Mouse (Mus musculus) kidney, embryonic 15.5 days (tissue): ENCODE data around the gene Habp4. TPM values are rescaled to one million over a fixed set of nuclear protein-coding genes. Genes with fewer than 3 reads are reported as not detected.
A peak's percentile ranks its signal among the peaks of the same experiment; 100 is the strongest.

Experiments used
- ATAC-seq: fragments of 200-750 bp; cut with Nextera tagmentation; replicated peaks from 2 replicates; pipeline ENCODE4 v1.8.0; 2017; ENCODE audit warnings: moderate TSS enrichment; ENCODE audit not compliant: low FRiP score
- H3K27ac ChIP-seq: fragments of 300-500 bp; sonication (generic); 2 replicates; pipeline ENCODE4 v1.5.1; 2015; ENCODE audit warnings: mild to moderate bottlenecking, inconsistent platforms
- H3K27me3 ChIP-seq: fragments of 300-500 bp; sonication (generic); 2 replicates; pipeline ENCODE4 v1.6.1; 2015; ENCODE audit warnings: inconsistent platforms
- H3K36me3 ChIP-seq: fragments of 300-500 bp; sonication (generic); 2 replicates; pipeline ENCODE4 v1.6.1; 2015; ENCODE audit warnings: inconsistent platforms
- H3K4me1 ChIP-seq: fragments of 300-500 bp; sonication (generic); 2 replicates; pipeline ENCODE4 v1.6.1; 2015; ENCODE audit warnings: inconsistent platforms
- H3K4me2 ChIP-seq: fragments of 300-500 bp; sonication (generic); 2 replicates; pipeline ENCODE4 v1.6.1; 2015; ENCODE audit warnings: moderate library complexity, mild to moderate bottlenecking, inconsistent platforms
- H3K4me3 ChIP-seq: fragments of 300-500 bp; sonication (generic); replicated peaks from 2 replicates; pipeline ENCODE4 v1.5.1; 2015; ENCODE audit warnings: mild to moderate bottlenecking, inconsistent platforms
- H3K9ac ChIP-seq: fragments of 300-500 bp; sonication (generic); 2 replicates; pipeline ENCODE4 v1.6.1; 2015; ENCODE audit warnings: mild to moderate bottlenecking, inconsistent platforms
- H3K9me3 ChIP-seq: fragments of 300-500 bp; sonication (generic); replicated peaks from 2 replicates; pipeline ENCODE4 v1.6.1; 2016; ENCODE audit warnings: inconsistent platforms
- WGBS: fragments of 180-500 bp; shearing (Covaris S2); methylation state at CpG from one replicate; pipeline ENCODE4 v1.1.7; 2015; ENCODE audit warnings: mixed read lengths; 5-methylcytosine and 5-hydroxymethylcytosine counted together
- polyA plus RNA-seq: library from polyadenylated mRNA; unstranded; fragments of >200 nt; fragmentation: Nextera tagmentation; extraction: Ambion mirVana; gene quantifications from 2 replicates; pipeline ENCODE4 v1.2.1, GENCODE M21; 2015

Gene Habp4
- polyA plus RNA-seq, 1 experiment from 2014 or later = 27.1 TPM

GRCm38 (mm10) chr13:64153083-64153682 lies 8.4 kb upstream of the Habp4 start, which contains the start of gene Zfp367:
TSS of gene Zfp367 (minus strand) at chr13:64153202.
- H3K36me3 ChIP-seq = no peaks in the 10 kb centered on the region
- H3K27me3 ChIP-seq = peaks cover 2% of the 10 kb centered on the region; the same call in 1 of the 2 replicates
- peak within 1 kb of the TSS; percentile 84 for H3K9ac ChIP-seq
- ATAC-seq = peak; percentile 95
- H3K9me3 ChIP-seq = no peaks in the 10 kb centered on the region
- peak within 1 kb of the TSS; percentile 96 for H3K4me3 ChIP-seq
- H3K4me1 ChIP-seq = peaks cover 34% of the 10 kb centered on the region
- H3K4me2 ChIP-seq = peak within 1 kb of the TSS; percentile 95
- H3K27ac ChIP-seq = peak within 1 kb of the TSS; percentile 96
- under 1% methylated on average over 56 of the region's 56 CpGs for WGBS

GRCm38 (mm10) chr13:64153751-64154267 lies 7.8 kb upstream of the Habp4 start:
- peak overlapping the region; percentile 96 for H3K27ac ChIP-seq
- WGBS = 1% methylated on average over 18 of the region's 18 CpGs
- peak; percentile 57 for ATAC-seq

GRCm38 (mm10) chr13:64154651-64155050 lies 7.0 kb upstream of the Habp4 start:
- ATAC-seq = no peak
- H3K4me3 ChIP-seq = no peak overlapping the region
- no peak overlapping the region for H3K9ac ChIP-seq
- peaks cover 10% of the 10 kb centered on the region; the same call in 1 of the 2 replicates for H3K27me3 ChIP-seq
- peak overlapping the region; percentile 45; the same call in 1 of the 2 replicates for H3K27ac ChIP-seq
- H3K4me2 ChIP-seq = peak overlapping the region; percentile 5; the same call in 1 of the 2 replicates
- 70% methylated on average over 2 of the region's 2 CpGs for WGBS
- H3K36me3 ChIP-seq = no peaks in the 10 kb centered on the region
- no peaks in the 10 kb centered on the region for H3K9me3 ChIP-seq
- peaks cover 34% of the 10 kb centered on the region for H3K4me1 ChIP-seq

More at GRCm38 (mm10) chr13:64153751-64154267, 7.8 kb upstream of the Habp4 start:
- H3K4me3 ChIP-seq = peak overlapping the region; percentile 96
- peak overlapping the region; percentile 95 for H3K4me2 ChIP-seq
- H3K36me3 ChIP-seq = no peaks in the 10 kb centered on the region
- peaks cover 5% of the 10 kb centered on the region; the same call in 1 of the 2 replicates for H3K27me3 ChIP-seq
- peaks cover 34% of the 10 kb centered on the region for H3K4me1 ChIP-seq
- H3K9ac ChIP-seq = 0 out of 2 replicates have a peak overlapping the region, but pooled peaks have one; percentile 17
- no peaks in the 10 kb centered on the region for H3K9me3 ChIP-seq

GRCm38 (mm10) chr13:64155171-64155571 lies 6.5 kb upstream of the Habp4 start:
- Histone ChIP-seq H3K4me3 (no peak overlapping the region), H3K4me2 (peak overlapping the region; percentile 5; the same call in 1 of the 2 replicates), H3K9ac (no peak overlapping the region), H3K27ac (peak overlapping the region; percentile 45), H3K36me3 (no peaks in the 10 kb centered on the region), H3K4me1 (peaks cover 29% of the 10 kb centered on the region), H3K27me3 (peaks cover 14% of the 10 kb centered on the region; the same call in 1 of the 2 replicates), H3K9me3 (no peaks in the 10 kb centered on the region)
- WGBS = 18% methylated on average over 1 of the region's 1 CpGs
- no peak for ATAC-seq

- Histone ChIP-seq H3K9me3 (no peaks in the 10 kb centered on the region), H3K4me3 (no peak overlapping the region)
- no peak for ATAC-seq
Measured at GRCm38 (mm10) chr13:64156966-64157365, 4.7 kb upstream of the Habp4 start.

GRCm38 (mm10) chr13:64161916-64162611 lies 440 bp downstream of the Habp4 start:
- peak; percentile 77 for ATAC-seq
- peaks cover 17% of the 10 kb centered on the region for H3K4me1 ChIP-seq
- WGBS = under 1% methylated on average over 71 of the region's 71 CpGs
- H3K4me3 ChIP-seq = peak overlapping the region; percentile 71
- H3K27ac ChIP-seq = peak overlapping the region; percentile 88
- H3K36me3 ChIP-seq = peaks cover 17% of the 10 kb centered on the region; the same call in 1 of the 2 replicates
- peaks cover 6% of the 10 kb centered on the region; the same call in 1 of the 2 replicates for H3K9me3 ChIP-seq
- peaks cover 20% of the 10 kb centered on the region; the same call in 1 of the 2 replicates for H3K27me3 ChIP-seq
- H3K9ac ChIP-seq = peak overlapping the region; percentile 71
- peak overlapping the region; percentile 95 for H3K4me2 ChIP-seq

More at GRCm38 (mm10) chr13:64156966-64157365, 4.7 kb upstream of the Habp4 start:
- H3K27me3 ChIP-seq = peaks cover 20% of the 10 kb centered on the region; the same call in 1 of the 2 replicates
- no peaks in the 10 kb centered on the region for H3K36me3 ChIP-seq
- no peak overlapping the region for H3K9ac ChIP-seq
- H3K4me2 ChIP-seq = no peak overlapping the region
- peaks cover 21% of the 10 kb centered on the region for H3K4me1 ChIP-seq
- H3K27ac ChIP-seq = no peak overlapping the region

GRCm38 (mm10) chr13:64162626-64163025 lies 1.0 kb downstream of the Habp4 start:
- Histone ChIP-seq H3K27ac (no peak overlapping the region), H3K4me2 (peak overlapping the region; percentile 95), H3K9me3 (peaks cover 9% of the 10 kb centered on the region; the same call in 1 of the 2 replicates), H3K4me1 (peaks cover 17% of the 10 kb centered on the region), H3K9ac (peak overlapping the region; percentile 71), H3K27me3 (peaks cover 20% of the 10 kb centered on the region; the same call in 1 of the 2 replicates), H3K4me3 (peak overlapping the region; percentile 71), H3K36me3 (peaks cover 20% of the 10 kb centered on the region)
- ATAC-seq = peak; percentile 5; the same call in 1 of the 2 replicates
- WGBS = 1% methylated on average over 14 of the region's 14 CpGs

- H3K4me2 ChIP-seq = peak overlapping the region; percentile 95
- peak overlapping the region; percentile 71 for H3K9ac ChIP-seq
- no peak overlapping the region for H3K27ac ChIP-seq
- H3K4me1 ChIP-seq = peaks cover 17% of the 10 kb centered on the region
- peaks cover 18% of the 10 kb centered on the region; the same call in 1 of the 2 replicates for H3K27me3 ChIP-seq
- ATAC-seq = no peak
- H3K4me3 ChIP-seq = peak overlapping the region; percentile 71
- 23% methylated on average over 13 of the region's 13 CpGs for WGBS
- peaks cover 12% of the 10 kb centered on the region for H3K9me3 ChIP-seq
- peaks cover 23% of the 10 kb centered on the region for H3K36me3 ChIP-seq
Measured at GRCm38 (mm10) chr13:64163147-64163715, 1.6 kb downstream of the Habp4 start.

- no peak overlapping the region for H3K27ac ChIP-seq
- peaks cover 83% of the 10 kb centered on the region for H3K36me3 ChIP-seq
- 98% methylated on average over 25 of the region's 25 CpGs for WGBS
- H3K9ac ChIP-seq = no peak overlapping the region
- H3K27me3 ChIP-seq = no peaks in the 10 kb centered on the region
- H3K4me2 ChIP-seq = no peak overlapping the region
- peaks cover 49% of the 10 kb centered on the region for H3K9me3 ChIP-seq
- no peaks in the 10 kb centered on the region for H3K4me1 ChIP-seq
- no peak for ATAC-seq
- H3K4me3 ChIP-seq = no peak overlapping the region
Measured at GRCm38 (mm10) chr13:64169746-64170145, 8.1 kb downstream of the Habp4 start.

GRCm38 (mm10) chr13:64178000-64178399 lies 16.4 kb downstream of the Habp4 start:
- no peaks in the 10 kb centered on the region for H3K4me1 ChIP-seq
- no peak overlapping the region for H3K4me2 ChIP-seq
- 84% methylated on average over 7 of the region's 7 CpGs for WGBS
- peaks cover 74% of the 10 kb centered on the region for H3K36me3 ChIP-seq
- H3K27ac ChIP-seq = no peak overlapping the region
- no peaks in the 10 kb centered on the region for H3K9me3 ChIP-seq
- H3K9ac ChIP-seq = no peak overlapping the region
- ATAC-seq = no peak
- H3K27me3 ChIP-seq = no peaks in the 10 kb centered on the region
- no peak overlapping the region for H3K4me3 ChIP-seq

GRCm38 (mm10) chr13:64178746-64179652 lies 17.4 kb downstream of the Habp4 start:
- no peak overlapping the region for H3K4me2 ChIP-seq
- peaks cover 72% of the 10 kb centered on the region for H3K36me3 ChIP-seq
- no peak overlapping the region for H3K9ac ChIP-seq
- no peaks in the 10 kb centered on the region for H3K27me3 ChIP-seq
- 85% methylated on average over 13 of the region's 13 CpGs for WGBS
- no peak overlapping the region for H3K27ac ChIP-seq
- H3K4me3 ChIP-seq = no peak overlapping the region
- ATAC-seq = peak; percentile 25; the same call in 1 of the 2 replicates
- no peaks in the 10 kb centered on the region for H3K4me1 ChIP-seq
- no peaks in the 10 kb centered on the region for H3K9me3 ChIP-seq
